9 mouse cellular contexts compared by ENCODE assay signal in genomic region chr1:121400243-121400642, GRCm38 (mm10). TPM values are rescaled to one million over a fixed set of nuclear protein-coding genes. Genes with fewer than 3 reads are reported as not detected.
DNase-seq lines count a peak whose midpoint lies in the region; ATAC-seq and TF ChIP-seq lines count a peak whose summit lies in the region.
"Had no signal": no experiment of that assay in that cellular context is flagged by ENCODE, and none has a peak within 500 bp of the region (broad histone marks: within the 10 kb centered on the region; RNA-seq: fewer than 3 reads in every experiment).

No protein-coding gene starts in this region.

- no peaks in the 10 kb centered on the region for H3K36me3 ChIP-seq in midbrain, embryonic 11.5 days (ENCODE audit: control insufficient read depth, insufficient read depth, low read length)
- no peaks in the 10 kb centered on the region for H3K36me3 ChIP-seq in midbrain, embryonic 10.5 days
- no peaks in the 10 kb centered on the region for H3K36me3 ChIP-seq in lung, embryonic 15.5 days
- H3K36me3 ChIP-seq in stomach, postnatal 0 days (ENCODE audit: control insufficient read depth, insufficient read depth, low read length): no peaks in the 10 kb centered on the region
- H3K36me3 ChIP-seq: stomach, embryonic 15.5 days had no signal

- no peaks in the 10 kb centered on the region for H3K9me3 ChIP-seq in midbrain, embryonic 11.5 days (ENCODE audit: control insufficient read depth, low read length)
- H3K9me3 ChIP-seq in midbrain, embryonic 10.5 days (replicated peaks): no peaks in the 10 kb centered on the region
- H3K9me3 ChIP-seq in lung, embryonic 15.5 days: no peaks in the 10 kb centered on the region
- no peaks in the 10 kb centered on the region for H3K9me3 ChIP-seq in stomach, postnatal 0 days (ENCODE audit: control insufficient read depth, low read length)
- H3K9me3 ChIP-seq: stomach, embryonic 15.5 days had no signal

- peak; percentile 5 to 65 for DNase-seq in frontal cortex, adult 2 months (ENCODE audit: extremely low spot score in 1 of 2, low spot score in 1 of 2)
- no peak for DNase-seq in frontal cortex, postnatal 25 days (ENCODE audit: low spot score in 2 of 2)
- DNase-seq in midbrain, embryonic 11.5 days (ENCODE audit: low spot score, missing footprints): peak; percentile 83
- DNase-seq in midbrain, embryonic 10.5 days (ENCODE audit: low spot score): no peak
- DNase-seq in embryo, embryonic 11.5 days (ENCODE audit: low read depth, low spot score): peak; percentile 16
- no peak for DNase-seq in stomach, postnatal 0 days (ENCODE audit: low spot score)
- no peak for DNase-seq in thymus, postnatal 25 days

- H3K27me3 ChIP-seq in midbrain, embryonic 11.5 days (ENCODE audit: control insufficient read depth, insufficient read depth, low read length): no peaks in the 10 kb centered on the region
- H3K27me3 ChIP-seq in midbrain, embryonic 10.5 days (ENCODE audit: low read depth, poor library complexity, severe bottlenecking): no peaks in the 10 kb centered on the region
- no peaks in the 10 kb centered on the region for H3K27me3 ChIP-seq in lung, embryonic 15.5 days
- no peaks in the 10 kb centered on the region for H3K27me3 ChIP-seq in stomach, postnatal 0 days (ENCODE audit: control insufficient read depth, insufficient read depth, low read length)
- H3K27me3 ChIP-seq: stomach, embryonic 15.5 days had no signal

- peak; percentile 85 for TF ChIP-seq CTCF in stomach, postnatal 0 days (IDR thresholded peaks at IDR 0.05; ENCODE audit: low read depth)

- TF ChIP-seq EP300 in stomach, postnatal 0 days (optimal IDR thresholded peaks at IDR 0.05): no peak

- no peak overlapping the region for H3K9ac ChIP-seq in midbrain, embryonic 11.5 days (ENCODE audit: low read length)
- H3K9ac ChIP-seq in lung, embryonic 15.5 days: no peak overlapping the region
- H3K9ac ChIP-seq in stomach, postnatal 0 days (ENCODE audit: low read length): no peak overlapping the region
- H3K9ac ChIP-seq: stomach, embryonic 15.5 days had no signal

- H3K4me2 ChIP-seq in midbrain, embryonic 11.5 days: no peak overlapping the region
- H3K4me2 ChIP-seq in lung, embryonic 15.5 days: no peak overlapping the region
- H3K4me2 ChIP-seq in stomach, postnatal 0 days (replicated peaks; ENCODE audit: low read depth): no peak overlapping the region
- H3K4me2 ChIP-seq: stomach, embryonic 15.5 days had no signal

- no peak overlapping the region for H3K4me3 ChIP-seq in midbrain, embryonic 11.5 days (ENCODE audit: low read depth, low read length)
- H3K4me3 ChIP-seq in midbrain, embryonic 10.5 days: no peak overlapping the region
- H3K4me3 ChIP-seq in lung, embryonic 15.5 days: no peak overlapping the region
- H3K4me3 ChIP-seq in stomach, postnatal 0 days (ENCODE audit: low read depth, low read length): no peak overlapping the region
- H3K4me3 ChIP-seq: stomach, embryonic 15.5 days had no signal

- 29% methylated on average over 4 of the region's 4 CpGs for WGBS in midbrain, embryonic 11.5 days
- WGBS in midbrain, embryonic 10.5 days: 37% methylated on average over 4 of the region's 4 CpGs
- WGBS in lung, embryonic 15.5 days: 16% methylated on average over 4 of the region's 4 CpGs
- 13% methylated on average over 4 of the region's 4 CpGs for WGBS in stomach, postnatal 0 days

- peak; percentile 71; the same call in 1 of the 2 replicates for ATAC-seq in midbrain, embryonic 11.5 days (ENCODE audit: low FRiP score)
- 0 out of 2 replicates have a peak, but pooled peaks have one; percentile 23 for ATAC-seq in lung, embryonic 15.5 days (ENCODE audit: borderline replicate concordance, extremely low read depth, low FRiP score, low TSS enrichment)
- no peak for ATAC-seq in stomach, postnatal 0 days (ENCODE audit: low FRiP score, low TSS enrichment)

- H3K27ac ChIP-seq in midbrain, embryonic 11.5 days (ENCODE audit: low read depth, low read length): no peak overlapping the region
- no peak overlapping the region for H3K27ac ChIP-seq in midbrain, embryonic 10.5 days (replicated peaks)
- H3K27ac ChIP-seq in lung, embryonic 15.5 days: no peak overlapping the region
- no peak overlapping the region for H3K27ac ChIP-seq in stomach, postnatal 0 days (replicated peaks)
- H3K27ac ChIP-seq: stomach, embryonic 15.5 days had no signal

- no peaks in the 10 kb centered on the region for H3K4me1 ChIP-seq in midbrain, embryonic 11.5 days (ENCODE audit: control insufficient read depth, insufficient read depth, low read length)
- H3K4me1 ChIP-seq in midbrain, embryonic 10.5 days: peaks cover 11% of the 10 kb centered on the region
- H3K4me1 ChIP-seq in lung, embryonic 15.5 days: peaks cover 14% of the 10 kb centered on the region
- H3K4me1 ChIP-seq in stomach, postnatal 0 days (replicated peaks; ENCODE audit: control insufficient read depth, insufficient read depth): no peaks in the 10 kb centered on the region

RNA-seq across cellular contexts. Expression of gene Ccdc93, which starts 30.6 kb away (rescaled TPM):
- 17.4 and 18.2 TPM in 2 replicates for polyA plus RNA-seq in frontal cortex, adult 2 months (2012; rRNA removed)
- polyA plus RNA-seq in midbrain, embryonic 11.5 days (2014; fragmentation: Nextera tagmentation; extraction: Ambion mirVana): 9.7 and 11.1 TPM in 2 replicates
- 9.9 and 11.1 TPM in 2 replicates for polyA plus RNA-seq in midbrain, embryonic 10.5 days (2016; fragmentation: Nextera tagmentation; extraction: Ambion mirVana)
- polyA plus RNA-seq in lung, embryonic 15.5 days (2015; fragmentation: Nextera tagmentation; extraction: Ambion mirVana): 8.9 and 9.7 TPM in 2 replicates
- polyA plus RNA-seq in stomach, postnatal 0 days (2015; fragmentation: Nextera tagmentation; extraction: Ambion mirVana): 4.6 and 4.7 TPM in 2 replicates

Comparison
In these comparisons a context has a peak if more than half of its experiments do, and no peak if none do; other contexts are left out.
1. DNase-seq: peak in frontal cortex, adult 2 months (2 of 2), midbrain, embryonic 11.5 days (single experiment) and embryo, embryonic 11.5 days (single experiment); none in frontal cortex, postnatal 25 days (0 of 2), midbrain, embryonic 10.5 days (single experiment), stomach, postnatal 0 days (single experiment) and thymus, postnatal 25 days (single experiment).